Comparison of ENCODE assay signal across 16 mouse cellular contexts in the genomic region with DNA sequence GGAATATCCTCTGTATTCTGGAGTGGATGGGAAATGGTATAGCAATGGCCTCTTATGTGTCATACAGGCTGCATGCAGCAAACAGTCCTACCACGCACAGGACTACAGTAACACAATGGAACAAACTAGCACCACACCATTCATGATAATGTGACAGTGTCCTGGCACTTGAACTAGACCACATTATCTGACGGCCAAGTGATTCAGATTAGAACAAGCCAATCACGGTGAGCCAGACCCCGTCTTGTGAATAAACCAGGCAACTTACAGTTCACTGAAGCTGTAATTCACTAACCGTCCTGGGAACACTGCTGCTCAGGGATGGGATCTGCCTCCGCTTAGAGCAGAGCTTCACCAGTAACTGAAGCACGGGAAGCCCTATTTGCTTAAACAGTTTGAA. TPM values are rescaled to one million over a fixed set of nuclear protein-coding genes. Genes with fewer than 3 reads are reported as not detected.
DNase-seq lines count a peak whose midpoint lies in the region.
"Had no signal": no experiment of that assay in that cellular context is flagged by ENCODE, and none has a peak within 500 bp of the region (broad histone marks: within the 10 kb centered on the region; RNA-seq: fewer than 3 reads in every experiment).

No protein-coding gene starts in this region.

- intact Hi-C loops in left cerebral cortex, postnatal 4 days (cut with DNase I) = no loop called here

- peak overlapping the region; percentile 29; the same call in 1 of the 2 replicates for H3K27ac ChIP-seq in heart, embryonic 10.5 days
- H3K27ac ChIP-seq: liver, embryonic 12.5 days had no signal

- WGBS in heart, embryonic 10.5 days = 43% methylated on average over 7 of the region's 7 CpGs

- peaks cover 54% of the 10 kb centered on the region for H3K4me1 ChIP-seq in heart, embryonic 10.5 days

- no peak for DNase-seq in heart, embryonic 10.5 days (ENCODE audit: low spot score)
- DNase-seq in heart, adult 11 months = no peak
- peak; percentile 18 for DNase-seq in left cerebral cortex, postnatal 4 days
- DNase-seq in left cerebral cortex, adult 18-20 months (ENCODE audit: low spot score in 2 of 2) = no peak
- DNase-seq in right cerebral cortex, postnatal 4 days = peak; percentile 14
- DNase-seq in right cerebral cortex, adult 2 months (ENCODE audit: low spot score in 2 of 2) = no peak
- no peak for DNase-seq in cerebellum, adult 11 months
- DNase-seq: cerebellum, adult 9-10 months; gastrocnemius, postnatal 36 days; kidney, adult 11 months; kidney, postnatal 4 days; right cerebral cortex, postnatal 25 days; thymus, postnatal 4 days had no signal

- H3K27me3 ChIP-seq in heart, embryonic 10.5 days (ENCODE audit: insufficient read depth, poor library complexity, severe bottlenecking) = no peaks in the 10 kb centered on the region
- H3K27me3 ChIP-seq: liver, embryonic 12.5 days; midbrain, embryonic 15.5 days; Patski had no signal

- H3K9me3 ChIP-seq in heart, embryonic 10.5 days = no peaks in the 10 kb centered on the region
- H3K9me3 ChIP-seq: liver, embryonic 12.5 days; midbrain, embryonic 15.5 days had no signal

- no peak overlapping the region for H3K4me3 ChIP-seq in heart, embryonic 10.5 days
- H3K4me3 ChIP-seq: liver, embryonic 12.5 days; midbrain, embryonic 15.5 days had no signal

- peaks cover 33% of the 10 kb centered on the region for H3K36me3 ChIP-seq in heart, embryonic 10.5 days
- H3K36me3 ChIP-seq: midbrain, embryonic 15.5 days had no signal

RNA-seq across cellular contexts. Expression of gene Bcar1, which starts 35.2 kb away (rescaled TPM):
- polyA plus RNA-seq in heart, embryonic 10.5 days (2016; fragmentation: Nextera tagmentation; extraction: Ambion mirVana) = 53.2 and 54.4 TPM in 2 replicates
- total RNA-seq in left cerebral cortex, postnatal 4 days (2021) = 10 to 100 TPM; 58.2 to 59.7 TPM
- total RNA-seq in left cerebral cortex, adult 18-20 months (2021) = 10 to 100 TPM; 51.1 to 51.3 TPM

Comparison
In these comparisons a context has a peak if more than half of its experiments do, and no peak if none do; other contexts are left out.
1. DNase-seq: peak in left cerebral cortex, postnatal 4 days (single experiment) and right cerebral cortex, postnatal 4 days (single experiment); none in heart, embryonic 10.5 days (single experiment), heart, adult 11 months (single experiment), left cerebral cortex, adult 18-20 months (0 of 2), right cerebral cortex, adult 2 months (0 of 2) and cerebellum, adult 11 months (single experiment).